Mouse (Mus musculus) G1E (cell line): ENCODE data around the gene Kazald1.

Source experiments
- CTCF ChIP-seq: IDR thresholded peaks from 2 replicates; pipeline ENCODE4 v1.5.1; 2012; ENCODE audit warnings: low read depth, low read length, inconsistent platforms, mixed read lengths
- GATA1 ChIP-seq: IDR thresholded peaks from 2 replicates; pipeline ENCODE4 v1.6.1; 2012; ENCODE audit warnings: borderline replicate concordance, low read length, inconsistent platforms, mixed read lengths
- TAL1 ChIP-seq: conservative IDR thresholded peaks from 2 replicates; pipeline ENCODE4 v1.6.1; 2012; ENCODE audit warnings: low read depth, low read length, inconsistent platforms, mixed read lengths

DNA sequence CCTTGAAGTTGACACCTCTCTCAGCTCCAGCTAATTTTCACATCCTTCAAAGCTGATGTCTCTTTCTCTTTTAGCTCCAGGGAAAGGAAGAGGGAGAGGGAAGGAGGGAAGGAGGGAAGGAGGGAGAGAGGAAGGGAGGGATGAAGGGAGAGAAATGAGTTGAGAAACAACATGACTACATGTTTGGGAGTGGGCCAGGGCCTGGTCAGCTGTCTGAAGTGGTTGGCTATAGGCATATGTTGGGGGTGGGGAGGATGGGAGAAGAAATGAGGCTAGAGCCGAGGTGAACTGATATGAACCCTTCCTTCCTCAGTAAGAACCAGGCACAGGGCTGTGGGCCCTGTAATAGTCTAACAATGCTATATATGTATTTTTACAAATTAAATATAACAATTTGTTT lies 30.6 kb downstream of the Kazald1 start:
- TF ChIP-seq CTCF (no peak), TAL1 (no peak), GATA1 (no peak)
